In genomic region chr9:51004062-51004461, GRCm38 (mm10) we compare ENCODE assay signal across 30 mouse cellular contexts. TPM values are rescaled to one million over a fixed set of nuclear protein-coding genes. Genes with fewer than 3 reads are reported as not detected.
"Had no signal": no experiment of that assay in that cellular context is flagged by ENCODE, and none has a peak within 500 bp of the region (broad histone marks: within the 10 kb centered on the region; RNA-seq: fewer than 3 reads in every experiment).

No protein-coding gene starts in this region.

- H3K4me3 ChIP-seq: limb, embryonic 12.5 days; limb, embryonic 15.5 days; liver, embryonic 12.5 days; liver, embryonic 15.5 days; midbrain, embryonic 15.5 days; neural tube, embryonic 12.5 days; neural tube, embryonic 15.5 days had no signal

- H3K27ac ChIP-seq: limb, embryonic 12.5 days; limb, embryonic 15.5 days; liver, embryonic 12.5 days; liver, embryonic 15.5 days; macrophage; midbrain, embryonic 15.5 days; neural tube, embryonic 12.5 days; neural tube, embryonic 15.5 days; stomach, postnatal 0 days had no signal

- H3K9ac ChIP-seq: limb, embryonic 12.5 days; limb, embryonic 15.5 days; liver, embryonic 12.5 days; liver, embryonic 15.5 days; lung, embryonic 14.5 days; midbrain, embryonic 15.5 days; neural tube, embryonic 12.5 days; neural tube, embryonic 15.5 days had no signal

- H3K36me3 ChIP-seq: midbrain, embryonic 15.5 days; neural tube, embryonic 12.5 days had no signal

- DNase-seq: kidney, adult 18-20 months; kidney, adult 9 months; kidney, postnatal 14 days; kidney, postnatal 4 days; left cerebral cortex, postnatal 4 days; lung, embryonic 14.5 days; lung, postnatal 10 days; right cerebral cortex, adult 18-20 months; right cerebral cortex, postnatal 25 days; thymus, postnatal 25 days had no signal

- H3K4me2 ChIP-seq: limb, embryonic 12.5 days; limb, embryonic 15.5 days; liver, embryonic 12.5 days; liver, embryonic 15.5 days; lung, embryonic 14.5 days; midbrain, embryonic 11.5 days; midbrain, embryonic 15.5 days; neural tube, embryonic 12.5 days; neural tube, embryonic 15.5 days had no signal

- H3K27me3 ChIP-seq: limb, embryonic 12.5 days; limb, embryonic 15.5 days; liver, embryonic 12.5 days; liver, embryonic 15.5 days; midbrain, embryonic 15.5 days; neural tube, embryonic 12.5 days; neural tube, embryonic 15.5 days had no signal

- ATAC-seq: intestine, embryonic 16.5 days; liver, embryonic 12.5 days; midbrain, embryonic 15.5 days had no signal

- H3K9me3 ChIP-seq: limb, embryonic 12.5 days; limb, embryonic 15.5 days; liver, embryonic 12.5 days; liver, embryonic 15.5 days; midbrain, embryonic 15.5 days; neural tube, embryonic 12.5 days; neural tube, embryonic 15.5 days had no signal

RNA-seq across cellular contexts. Expression of gene Btg4, which starts 56.6 kb away (rescaled TPM):
- total RNA-seq: layer of hippocampus, adult 18-20 months; layer of hippocampus, postnatal 14 days; left cerebral cortex, adult 8-10 months; left cerebral cortex, postnatal 14 days; left cerebral cortex, postnatal 4 days; megakaryocyte-erythroid progenitor cell, adult 5-6 weeks had no signal
- polyA plus RNA-seq: intestine, embryonic 16.5 days; kidney, embryonic 16.5 days; limb, embryonic 12.5 days; limb, embryonic 15.5 days; liver, embryonic 12.5 days; liver, embryonic 15.5 days; lung, embryonic 14.5 days; macrophage; midbrain, embryonic 11.5 days; midbrain, embryonic 15.5 days; neural tube, embryonic 12.5 days; neural tube, embryonic 15.5 days; small intestine, adult 2 months; spleen, adult 2 months; stomach, embryonic 14.5 days; stomach, postnatal 0 days had no signal
